Mouse (Mus musculus) activated CD4-positive, CD25-positive, alpha-beta regulatory T cell, adult 4 months (primary cell): Measurements from ENCODE around the gene E2f6. TPM values are rescaled to one million over a fixed set of nuclear protein-coding genes. Genes with fewer than 3 reads are reported as not detected.

Experiments used
- ATAC-seq: one replicate; pipeline ENCODE4 v1.8.0; 2017
- polyA plus RNA-seq, 2 experiments: library from polyadenylated mRNA; unstranded; fragments of 100-300 nt; shearing (Covaris generic); gene quantifications; one replicate each; pipeline ENCODE4 v1.2.1; 2017

Gene E2f6
- 1 to 10 TPM; 3.3 to 3.6 TPM for polyA plus RNA-seq

DNA sequence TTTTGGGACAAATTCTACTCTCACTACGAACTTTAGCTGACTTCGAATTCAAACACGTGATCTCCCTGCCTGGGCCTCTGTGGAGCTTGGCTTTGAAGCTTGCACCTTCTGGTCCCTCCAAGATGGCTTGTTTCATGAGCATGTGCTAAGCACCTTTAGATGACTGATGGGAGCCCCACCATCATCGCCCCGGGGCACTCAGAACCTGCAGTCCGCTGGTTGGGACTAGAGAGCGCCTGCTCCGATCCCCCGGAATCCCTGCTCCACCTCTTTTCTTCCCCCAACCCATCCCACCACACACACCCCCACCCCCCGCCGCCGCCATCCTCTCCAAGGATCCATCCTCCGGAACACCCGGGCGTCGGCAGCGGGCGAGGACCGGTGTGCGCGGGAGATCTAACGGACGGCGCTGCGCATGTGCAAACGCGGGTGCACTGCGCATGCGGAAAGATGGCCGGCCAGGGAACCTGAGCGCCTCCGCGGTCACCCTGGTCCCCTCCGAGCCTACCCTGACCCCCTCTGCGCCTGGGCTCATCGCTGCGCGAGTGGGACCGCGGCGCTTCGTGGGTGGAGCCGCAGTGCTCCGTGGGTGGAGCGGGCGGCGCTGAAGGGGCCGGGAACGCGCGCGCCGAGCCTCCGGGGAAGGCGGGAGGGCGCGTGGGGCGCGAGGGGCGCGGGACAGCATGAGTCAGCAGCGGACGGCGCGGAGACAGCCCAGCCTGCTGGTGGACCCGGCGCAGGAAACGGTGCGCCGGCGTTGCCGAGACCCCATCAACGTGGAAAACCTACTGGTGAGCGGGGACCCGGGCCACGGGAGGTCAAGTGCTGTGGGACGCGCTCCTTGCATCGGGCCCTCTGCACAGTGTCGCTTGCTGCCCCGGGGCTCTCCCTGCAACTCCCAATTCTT, at the start of gene E2f6:
Gene E2f6, plus strand, starts transcription at position 439 of the 907 bp plus-strand sequence.
- peak; percentile 71 for ATAC-seq

- no peak for ATAC-seq
These were observed 49.3 kb upstream of the E2f6 start for GRCm38 (mm10) chr12:16761461-16761860.

DNA sequence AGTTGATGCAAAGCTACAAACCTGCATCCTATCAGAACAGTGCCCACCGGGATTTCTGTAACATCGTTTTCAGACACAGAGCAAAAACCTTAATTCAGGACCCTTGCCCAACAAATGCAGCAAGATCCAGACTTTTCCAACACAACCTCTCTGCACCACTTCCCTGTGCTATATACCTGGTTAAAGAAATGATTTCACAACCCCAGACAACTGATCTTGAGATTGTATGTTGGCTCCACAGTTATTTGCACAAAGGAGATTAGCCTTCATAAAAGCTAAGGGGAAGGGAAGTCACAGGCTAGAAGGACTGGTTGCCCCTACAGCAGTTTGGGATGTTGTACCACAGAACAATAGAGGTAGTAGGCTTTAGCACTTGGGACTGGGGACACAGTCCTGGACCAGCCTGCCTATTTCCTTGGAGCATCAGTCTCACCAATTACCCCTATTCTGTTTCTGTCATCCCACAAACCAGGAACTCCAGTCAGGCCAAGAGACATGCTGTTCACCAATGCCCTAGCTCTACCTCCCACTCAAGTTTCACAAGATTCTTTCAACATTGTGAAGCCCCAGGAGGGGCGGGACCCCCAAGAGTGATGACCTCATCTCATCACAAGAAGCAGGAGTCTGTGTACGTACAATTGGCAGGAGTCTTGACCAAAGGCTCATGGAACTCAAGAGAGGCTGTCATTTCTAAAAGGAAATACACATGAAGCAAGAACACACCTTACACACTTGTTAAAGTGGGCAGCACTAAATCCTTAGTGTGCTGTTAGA, 46.9 kb upstream of the E2f6 start:
- ATAC-seq, result no peak

DNA sequence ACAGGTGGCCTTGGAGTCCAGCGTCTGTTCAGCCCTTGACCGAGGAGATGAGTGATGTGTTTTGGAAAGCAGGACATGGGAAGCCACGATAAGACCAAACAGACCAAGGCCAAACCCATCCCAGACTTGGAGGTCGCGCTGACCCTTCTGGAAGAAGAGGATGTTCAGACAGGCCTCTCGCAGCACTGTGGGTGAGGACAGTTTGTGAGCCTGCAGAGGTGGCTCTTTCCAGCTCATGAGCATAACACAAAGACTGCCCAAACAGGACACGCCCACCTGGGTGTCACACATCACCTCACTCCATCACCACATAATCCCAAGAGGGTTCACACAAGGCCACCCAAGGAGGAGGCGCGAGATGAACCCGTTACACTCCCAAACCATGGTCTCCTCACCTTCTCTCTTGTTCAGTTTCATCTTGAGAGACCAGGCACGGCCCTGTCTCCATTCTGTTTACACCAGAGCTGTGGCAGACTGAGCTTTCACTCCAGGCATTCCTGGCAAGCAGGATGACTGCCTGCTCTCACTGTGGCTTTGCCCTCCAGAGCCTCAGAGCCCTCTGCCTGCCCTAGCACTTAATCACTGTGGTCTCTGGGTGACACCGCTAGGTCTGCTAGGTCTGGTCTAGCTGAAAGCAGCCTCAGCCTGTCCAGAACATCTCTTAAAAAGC, 45.9 kb upstream of the E2f6 start:
- ATAC-seq, result no peak

DNA sequence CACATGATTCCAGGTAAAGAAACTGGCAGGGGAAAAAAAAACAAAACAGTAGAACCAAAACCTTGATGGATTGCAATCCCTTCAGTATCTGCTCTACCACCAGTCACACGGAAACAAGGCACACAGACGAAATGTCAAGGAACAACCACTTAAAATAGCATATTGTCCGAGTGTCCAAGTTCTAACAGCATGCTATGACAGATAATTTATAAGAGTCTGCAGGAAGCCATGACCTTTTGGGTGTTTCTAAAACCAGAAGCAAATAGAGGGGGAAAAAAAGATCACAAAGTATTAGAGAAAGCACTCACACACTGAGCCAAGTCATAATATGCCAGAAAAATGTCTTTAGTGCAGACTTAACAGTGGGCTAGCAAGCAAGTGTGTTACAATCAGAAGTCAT, 42.5 kb upstream of the E2f6 start:
- ATAC-seq, result no peak

GRCm38 (mm10) chr12:16768711-16769110, 42.1 kb upstream of the E2f6 start:
- ATAC-seq, result no peak

DNA sequence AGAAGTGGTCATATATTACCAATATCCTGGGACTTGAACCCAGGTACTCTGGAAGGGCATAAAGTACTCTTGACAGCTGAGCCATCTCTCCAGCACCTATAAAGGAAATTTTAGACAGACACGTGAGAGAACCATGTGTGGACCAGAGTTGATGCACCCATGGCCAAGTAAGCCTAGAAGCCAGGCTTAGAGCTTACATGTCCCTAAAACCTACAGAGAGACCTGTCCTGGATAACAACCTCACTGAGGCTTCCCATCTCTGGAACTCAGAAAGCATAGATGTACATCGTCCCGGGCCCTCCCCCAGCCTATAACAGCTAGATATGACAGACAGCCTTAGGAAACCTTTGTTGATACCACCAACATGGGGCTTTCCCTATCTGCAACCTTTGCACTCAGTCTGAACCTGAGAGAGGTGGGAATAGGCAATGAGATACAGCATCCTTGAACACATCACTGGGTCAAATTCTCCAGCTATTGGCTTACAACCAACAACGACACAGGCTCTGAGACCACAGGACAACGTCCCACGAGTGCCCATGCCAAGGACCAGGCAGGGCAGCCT, 41.1 kb upstream of the E2f6 start:
- no peak for ATAC-seq

DNA sequence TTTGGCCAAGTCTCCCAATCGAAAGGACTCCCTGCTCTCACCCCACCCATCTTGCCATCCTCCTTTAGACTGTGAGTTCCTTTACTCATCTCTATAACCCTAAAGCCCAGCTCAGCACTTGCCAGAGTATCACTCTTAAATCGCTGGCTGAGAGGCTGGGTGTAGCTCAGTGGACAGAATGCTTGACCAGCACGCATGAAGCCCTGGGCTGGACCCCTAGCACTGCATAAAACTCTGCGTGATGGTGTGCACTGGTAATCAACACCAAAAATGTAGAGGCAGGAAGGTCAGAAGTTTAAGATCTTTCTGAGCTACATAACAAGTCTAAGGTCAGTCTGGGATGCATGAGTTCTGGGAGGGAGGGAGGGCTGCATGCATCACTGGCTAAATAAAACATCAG, 36.2 kb upstream of the E2f6 start:
- ATAC-seq, result no peak

- ATAC-seq, result no peak
These were observed 35.4 kb upstream of the E2f6 start for GRCm38 (mm10) chr12:16775351-16775750.

- ATAC-seq, result no peak
These were observed 32.2 kb upstream of the E2f6 start for GRCm38 (mm10) chr12:16778523-16778922.

DNA sequence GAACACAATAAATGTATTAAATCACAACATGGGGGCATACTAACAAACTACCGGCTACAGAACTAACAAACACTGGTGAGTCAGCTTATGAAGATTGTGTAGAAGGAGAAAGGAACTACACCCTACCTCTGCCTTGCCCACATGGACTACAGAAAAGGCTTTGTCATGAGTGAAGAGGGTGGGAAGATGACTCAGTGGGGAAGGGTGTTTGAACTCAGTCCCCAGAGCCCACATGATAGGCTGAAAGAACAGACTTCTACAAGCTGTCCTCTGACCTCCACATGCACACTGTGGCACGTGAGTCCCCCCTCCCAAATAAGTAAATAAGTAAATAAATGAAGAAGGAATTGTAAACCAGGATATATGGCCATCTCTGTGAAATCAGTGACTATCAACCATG, 31.6 kb upstream of the E2f6 start:
- ATAC-seq, result no peak

GRCm38 (mm10) chr12:16780320-16780719, 30.4 kb upstream of the E2f6 start:
- ATAC-seq, result no peak

DNA sequence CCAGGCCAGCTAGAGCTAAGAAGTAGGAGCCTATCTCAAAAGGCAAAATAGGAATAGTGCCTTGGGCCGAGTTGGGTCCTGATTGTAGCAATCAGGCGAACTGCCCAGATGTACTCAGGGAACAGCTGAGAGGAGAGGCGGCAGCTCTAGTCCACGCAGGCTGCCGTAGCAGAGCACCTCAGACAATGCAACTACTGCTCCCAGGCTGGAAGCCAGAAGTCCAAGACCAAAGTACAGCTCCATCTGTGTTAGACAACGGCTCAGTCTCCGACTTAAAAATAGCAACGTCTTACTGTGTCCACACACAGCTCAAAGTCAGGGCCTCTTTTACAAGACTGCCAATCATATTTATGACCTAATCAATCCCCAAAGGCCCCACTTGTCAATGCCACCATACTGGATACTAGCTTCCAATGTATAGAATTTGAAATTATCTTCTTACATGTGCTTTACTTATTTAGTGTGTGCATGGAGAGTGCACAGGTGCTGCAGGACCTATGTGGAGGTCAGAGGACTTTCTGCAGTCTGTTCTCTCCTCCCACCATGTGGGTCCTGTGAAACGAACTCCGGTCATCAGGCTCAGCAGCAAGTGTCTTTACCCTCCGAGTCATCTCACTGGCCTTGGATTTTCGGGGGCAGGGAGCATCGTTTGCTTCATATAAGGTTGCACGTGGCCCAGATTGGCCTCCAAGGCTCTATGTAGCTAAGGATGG, 29.6 kb upstream of the E2f6 start:
- no peak for ATAC-seq

- no peak for ATAC-seq
These were observed 22.2 kb upstream of the E2f6 start for GRCm38 (mm10) chr12:16788600-16788999.

DNA sequence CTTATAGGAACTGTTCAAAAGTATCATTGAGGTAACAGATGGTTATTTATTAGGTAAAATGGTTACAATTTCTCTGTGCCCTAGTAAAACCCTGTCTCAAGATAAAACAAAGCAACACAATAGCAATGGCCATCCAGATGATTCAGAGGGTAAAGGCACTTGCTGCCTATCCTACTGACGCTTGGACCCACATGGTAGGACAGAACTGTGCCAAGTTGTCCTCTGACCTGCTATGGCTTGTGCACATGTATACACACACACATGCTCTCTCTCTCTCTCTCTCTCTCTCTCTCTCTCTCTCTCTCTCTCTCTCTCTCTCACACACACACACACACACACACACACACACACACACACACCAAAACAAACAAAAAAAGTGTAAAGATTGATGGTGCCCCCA, 21.6 kb upstream of the E2f6 start:
- no peak for ATAC-seq

GRCm38 (mm10) chr12:16789756-16790155, 21.0 kb upstream of the E2f6 start:
- ATAC-seq, result no peak

DNA sequence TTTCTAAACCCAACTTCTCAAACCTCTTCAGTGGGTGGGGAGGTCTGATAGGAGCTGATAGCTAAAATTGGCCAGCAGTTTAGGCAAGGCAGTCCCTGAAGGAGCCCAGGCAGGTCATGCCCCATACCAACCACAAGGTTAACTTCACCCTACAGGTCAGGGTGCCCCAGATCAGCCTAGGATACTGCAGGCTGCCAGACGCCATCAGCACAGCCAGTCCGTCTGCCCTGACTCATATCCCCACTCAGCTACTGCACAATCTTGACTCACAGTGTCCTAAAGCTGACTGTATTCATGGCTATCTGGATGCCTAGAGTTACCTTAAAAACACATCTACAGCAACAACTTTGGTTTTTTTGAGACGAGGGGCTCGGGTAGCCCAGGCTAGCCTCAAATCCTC, 20.3 kb upstream of the E2f6 start:
- ATAC-seq, result no peak

GRCm38 (mm10) chr12:16793371-16793770, 17.4 kb upstream of the E2f6 start:
- ATAC-seq, result no peak

DNA sequence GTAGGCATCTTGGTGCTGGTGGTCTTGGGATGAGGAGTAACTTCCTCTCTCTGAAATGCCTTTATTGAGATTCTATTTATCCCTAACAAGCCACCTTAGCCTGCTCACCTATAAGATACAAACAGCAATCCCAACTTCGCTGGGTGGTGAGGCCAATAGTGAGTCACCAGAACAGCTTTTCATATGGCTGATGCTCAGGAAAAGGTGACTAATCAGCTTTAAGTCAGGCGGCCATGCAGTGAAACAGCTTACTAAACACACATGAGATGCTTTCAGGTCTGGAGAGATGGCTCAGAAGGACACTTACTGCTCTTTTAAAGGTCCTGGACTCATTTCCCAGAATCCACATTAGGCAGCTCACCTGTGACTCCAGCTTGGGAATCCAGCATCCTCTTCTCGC, 15.0 kb upstream of the E2f6 start:
- no peak for ATAC-seq

DNA sequence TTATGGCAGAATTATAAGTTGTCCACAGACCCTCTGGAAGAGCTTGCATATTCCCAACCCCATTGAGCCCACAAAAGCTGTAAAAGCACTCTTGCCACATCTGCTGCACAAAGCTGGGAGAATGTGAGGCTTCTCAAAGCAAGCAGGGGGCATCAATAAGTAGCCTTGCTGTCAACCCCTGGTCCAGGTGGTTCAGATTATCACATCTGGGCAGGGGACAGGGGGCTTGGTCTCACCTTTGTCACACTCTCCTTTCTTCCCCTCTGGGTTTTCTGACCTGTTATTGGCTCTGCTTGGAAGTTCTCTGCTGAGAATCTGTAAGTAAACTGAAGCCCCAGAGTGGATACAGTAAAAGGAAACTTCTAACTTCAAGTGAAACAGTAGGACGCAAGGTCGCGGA, 11.9 kb upstream of the E2f6 start:
- no peak for ATAC-seq

DNA sequence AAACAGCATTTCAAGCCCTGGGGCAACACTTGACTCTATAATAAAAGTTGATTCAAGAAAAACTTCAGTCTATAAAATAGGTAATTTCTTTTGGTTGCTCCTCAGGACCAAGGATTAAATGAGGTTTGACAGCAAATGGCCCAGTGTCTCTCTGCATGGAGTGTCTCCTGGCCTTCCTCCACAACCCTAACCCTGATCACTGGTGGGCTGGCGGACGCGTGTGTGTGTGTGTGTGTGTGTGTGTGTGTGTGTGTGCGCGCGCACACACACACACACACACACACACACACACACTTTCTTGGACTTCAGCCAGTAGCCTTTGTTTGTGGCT, 10.9 kb upstream of the E2f6 start:
- no peak for ATAC-seq

- no peak for ATAC-seq
These were observed 10.4 kb upstream of the E2f6 start, which contains the start of gene Greb1 for GRCm38 (mm10) chr12:16800259-16800958. TSS of gene Greb1 (minus strand) at chr12:16800886.
